Mouse (Mus musculus) ES-Bruce4 (cell line): ENCODE measurements at regions not wholly inside any gene's neighbourhood (a gene's known extent, or its start where the extent isn't known, plus 50 kb on each side); places are given as distances from the start of the nearest gene placed in this dataset.

Source experiments
- CTCF ChIP-seq: IDR thresholded peaks from one replicate; pipeline ENCODE4 v1.8.1; 2011; ENCODE audit warnings: low read depth, low read length
- EP300 ChIP-seq: IDR thresholded peaks from 2 replicates; pipeline ENCODE4 v1.6.1; 2011; ENCODE audit warnings: low read depth, low read length; ENCODE audit not compliant: insufficient read depth
- POLR2A ChIP-seq: IDR thresholded peaks from one replicate; pipeline ENCODE4 v1.8.1; 2011; ENCODE audit warnings: low read length; ENCODE audit not compliant: insufficient read depth

GRCm38 (mm10) chr6:82150051-82150450, 109.2 kb downstream of the Eva1a start:
- TF ChIP-seq POLR2A (no peak), CTCF (no peak), EP300 (no peak)
